Mouse (Mus musculus) cortical plate, adult 2 months (tissue): ENCODE measurements around the gene Tdp2.

Experiments used
- CTCF ChIP-seq: fragments of 200-500 bp; IDR thresholded peaks from 2 replicates; pipeline ENCODE4 v1.5.1; 2011; ENCODE audit warnings: mild to moderate bottlenecking, control low read depth, low read length; ENCODE audit not compliant: insufficient read depth; ENCODE audit errors: extremely low read depth
- POLR2A ChIP-seq: fragments of 200-500 bp; IDR thresholded peaks from 2 replicates; pipeline ENCODE4 v1.6.1; 2011; ENCODE audit warnings: mild to moderate bottlenecking, low read length, control low read depth; ENCODE audit not compliant: insufficient read depth; ENCODE audit errors: extremely low read depth

GRCm38 (mm10) chr13:24814616-24815015 lies 16.9 kb upstream of the Tdp2 start:
- TF ChIP-seq CTCF (no peak), POLR2A (no peak)
